Mouse (Mus musculus): ENCODE results near the gene Chd5. TPM values are rescaled to one million over a fixed set of nuclear protein-coding genes. Genes with fewer than 3 reads are reported as not detected.

The Chd5 gene
- total RNA-seq, 2 experiments from 2014 or later = 160 to 177 TPM

GRCm38 (mm10) chr4:152313211-152313632 is 25.2 kb upstream of the Chd5 start:
- intact Hi-C loops (cut with DNase I) = no loop called here
- DNase-seq (ENCODE audit: low spot score in 2 of 2) = no peak

GRCm38 (mm10) chr4:152313934-152314333 is 24.5 kb upstream of the Chd5 start:
- DNase-seq (ENCODE audit: low spot score in 2 of 2) = peak in 1 of 2 experiments; percentile 84

DNA sequence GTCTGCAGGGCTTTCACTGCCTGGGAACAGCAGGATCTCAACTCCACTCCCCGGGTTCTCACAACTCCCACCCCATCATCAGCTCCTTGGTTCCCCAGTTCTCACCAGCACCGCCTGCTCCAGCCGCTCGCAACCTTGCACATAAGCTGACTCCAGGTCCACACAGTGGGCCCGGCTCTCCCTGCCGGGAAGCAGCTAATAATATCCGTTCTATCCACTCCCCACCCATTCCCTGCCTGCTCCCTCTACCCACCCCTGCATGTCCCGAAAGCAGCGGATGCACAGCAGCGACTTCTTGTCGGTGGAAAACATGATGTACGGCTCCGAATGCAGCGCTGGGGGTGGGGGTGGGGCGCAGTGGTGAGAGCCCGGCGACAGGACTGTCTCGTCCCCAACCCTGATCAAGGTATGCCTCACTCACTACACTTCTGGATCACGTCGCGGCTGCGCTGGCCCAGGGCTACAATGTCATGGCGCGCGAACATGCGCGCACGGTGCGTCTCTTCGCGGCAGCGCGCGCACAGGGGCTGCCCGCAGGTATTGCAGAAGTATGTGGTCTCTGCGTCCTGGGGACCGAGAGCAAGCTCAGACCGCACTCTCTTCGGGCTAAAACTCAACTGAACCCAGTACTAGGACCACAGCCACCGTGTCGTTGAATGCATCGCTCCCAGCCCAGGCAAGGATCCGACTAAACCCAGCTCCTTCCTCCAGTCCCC is 22.8 kb upstream of the Chd5 start:
- intact Hi-C loops (cut with DNase I) = no loop called here
- DNase-seq (ENCODE audit: low spot score in 2 of 2) = no peak

More at GRCm38 (mm10) chr4:152313934-152314333, 24.5 kb upstream of the Chd5 start:
- intact Hi-C loops (cut with DNase I) = no loop called here

DNA sequence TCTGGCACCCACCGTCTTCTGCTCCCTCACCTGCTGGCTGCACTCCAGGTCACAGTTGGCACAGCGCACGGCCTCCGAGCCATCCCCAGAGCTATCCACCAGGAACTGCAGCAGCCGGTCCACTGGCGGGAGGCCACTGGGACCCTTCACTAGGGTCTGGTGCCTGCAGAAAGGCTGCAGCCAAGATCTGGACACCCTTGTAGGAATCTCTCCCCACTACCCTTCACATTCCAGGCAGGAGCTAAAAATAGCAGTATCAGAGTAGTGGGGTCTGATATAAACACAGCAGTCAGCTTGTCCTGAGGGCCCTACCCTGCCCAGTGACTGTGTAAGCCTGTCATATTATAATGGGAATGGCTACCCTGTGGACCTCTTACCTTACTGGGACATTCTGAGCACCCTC is 20.8 kb upstream of the Chd5 start:
- no peak for DNase-seq (ENCODE audit: low spot score in 2 of 2)
- intact Hi-C loops (cut with DNase I) = no loop called here

DNA sequence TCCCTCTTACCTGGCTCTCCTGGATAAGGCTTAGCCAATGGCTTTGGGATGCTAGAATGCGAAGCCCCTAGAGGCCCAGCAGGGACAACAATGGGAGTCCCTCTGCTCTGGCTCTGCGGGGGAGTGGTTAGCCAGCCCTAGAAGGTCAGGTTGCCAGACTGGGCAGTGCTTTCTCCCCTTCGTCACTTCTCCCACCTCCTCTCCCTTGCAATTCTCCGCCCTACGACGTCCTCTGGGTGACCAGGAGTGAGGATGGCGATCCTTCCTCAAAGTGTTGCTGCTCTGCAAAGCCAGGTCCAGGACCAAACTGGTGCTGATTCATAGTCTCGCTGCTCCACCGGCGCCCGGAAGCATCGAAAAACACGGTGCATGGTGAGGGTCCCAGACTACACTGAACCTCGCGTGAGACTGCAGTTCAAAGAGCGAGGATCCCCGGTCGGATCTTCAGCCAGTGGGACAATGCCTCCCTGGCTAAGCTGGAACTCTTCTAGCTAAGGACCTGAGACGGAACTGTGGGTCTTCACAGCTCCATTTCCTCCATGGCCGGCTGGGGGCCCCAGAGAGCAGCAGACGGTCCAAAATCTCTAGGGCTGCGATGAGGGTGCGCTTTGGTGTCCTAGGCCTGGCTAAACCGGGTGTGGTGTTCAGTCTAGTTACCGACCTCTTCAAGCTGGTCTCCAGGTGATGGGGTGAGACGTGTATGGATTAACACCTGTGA is 19.8 kb upstream of the Chd5 start, which contains the start of gene Rnf207:
Gene Rnf207 (minus strand): TSS at position 477 of the 718 bp plus-strand sequence.
- peak in 1 of 2 experiments; percentile 56 for DNase-seq (ENCODE audit: low spot score in 2 of 2)
- intact Hi-C loops (cut with DNase I) = no loop called here

- DNase-seq (ENCODE audit: low spot score in 2 of 2) = no peak
- intact Hi-C loops (cut with DNase I) = no loop called here
These were observed 17.0 kb upstream of the Chd5 start for GRCm38 (mm10) chr4:152321464-152321863.

DNA sequence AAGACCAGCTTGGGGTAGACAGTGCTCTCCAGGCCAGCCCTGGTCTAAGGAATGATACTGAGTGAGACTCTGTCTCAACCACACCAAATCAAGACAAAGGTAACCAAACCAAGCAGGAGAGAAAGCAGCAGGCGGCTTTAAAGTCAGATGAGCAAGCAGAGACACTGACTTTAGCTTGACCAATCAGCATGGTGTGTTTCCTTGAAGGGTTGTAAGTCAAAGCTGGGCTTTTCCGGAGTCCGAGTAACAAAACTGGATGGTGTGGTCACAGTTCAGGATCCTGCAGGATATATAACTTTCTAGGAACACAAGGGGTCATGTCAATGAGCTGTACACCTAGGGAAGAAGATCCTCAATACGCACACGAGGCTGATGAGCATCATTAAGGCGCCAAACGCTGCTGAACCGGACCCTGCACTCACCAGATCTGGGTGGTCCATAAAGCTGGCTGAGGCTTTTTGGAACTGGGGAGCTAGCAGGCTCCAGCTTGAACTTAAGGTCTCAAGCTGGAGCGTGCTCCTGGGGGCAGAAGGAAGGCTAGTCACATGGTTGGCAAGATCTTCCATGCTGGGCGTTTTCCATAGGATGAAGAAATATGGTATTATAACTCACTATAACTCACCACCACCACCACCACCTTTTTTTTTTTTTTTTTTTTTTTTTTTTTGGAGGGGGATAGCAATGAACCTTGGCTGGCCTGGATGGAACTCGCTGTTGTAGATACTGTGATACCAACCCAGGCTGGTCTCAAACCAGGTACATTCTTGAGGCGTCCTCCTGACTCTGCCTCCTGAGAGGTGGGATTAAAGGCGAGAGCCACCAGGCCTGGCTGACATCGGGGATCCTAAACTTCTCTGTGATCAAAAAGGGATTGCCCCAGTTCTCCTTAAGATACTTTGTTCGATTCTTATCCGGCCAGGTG is 13.5 kb upstream of the Chd5 start:
- DNase-seq (ENCODE audit: low spot score in 2 of 2) = no peak
- intact Hi-C loops (cut with DNase I) = no loop called here

GRCm38 (mm10) chr4:152325574-152326411 is 12.7 kb upstream of the Chd5 start, which contains the start of gene Rpl22:
Gene Rpl22, plus strand, starts transcription at chr4:152325742.
- intact Hi-C loops (cut with DNase I) = no loop called here
- peak; percentile 95 to 98 for DNase-seq (ENCODE audit: low spot score in 2 of 2)

GRCm38 (mm10) chr4:152326543-152326942 is 11.9 kb upstream of the Chd5 start:
- intact Hi-C loops (cut with DNase I) = no loop called here
- no peak for DNase-seq (ENCODE audit: low spot score in 2 of 2)

GRCm38 (mm10) chr4:152328691-152329090 is 9.8 kb upstream of the Chd5 start:
- intact Hi-C loops (cut with DNase I) = no loop called here
- no peak for DNase-seq (ENCODE audit: low spot score in 2 of 2)

GRCm38 (mm10) chr4:152332952-152333351 is 5.5 kb upstream of the Chd5 start:
- intact Hi-C loops (cut with DNase I) = loop anchor here (10.0 kb wide), 1 partner anchor 162 kb away; no protein-coding TSS in a partner anchor
- DNase-seq (ENCODE audit: low spot score in 2 of 2) = peak; percentile 77 to 82

DNA sequence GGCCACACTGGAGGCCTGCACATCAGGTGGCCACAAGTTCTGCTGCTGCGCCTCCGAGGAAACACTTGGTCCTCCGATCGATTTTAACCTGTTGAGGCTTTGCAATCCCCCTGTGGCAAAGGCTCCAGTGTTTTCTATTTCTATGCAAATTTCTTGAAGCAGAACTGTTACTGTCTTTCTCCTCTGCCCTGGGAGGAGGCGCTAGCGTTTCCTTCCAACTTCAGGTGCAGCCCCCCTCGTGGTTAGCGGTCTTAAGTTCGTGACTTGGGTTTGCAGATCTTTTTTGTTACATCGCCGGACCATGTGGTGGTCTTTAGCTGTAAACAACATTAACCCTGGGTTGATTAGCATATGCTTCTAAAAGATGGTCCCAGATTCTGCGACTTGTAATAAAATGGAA is 4.9 kb upstream of the Chd5 start:
- intact Hi-C loops (cut with DNase I) = loop anchor here (10.0 kb wide), 1 partner anchor 161 kb away; no protein-coding TSS in a partner anchor
- DNase-seq (ENCODE audit: low spot score in 2 of 2) = no peak

DNA sequence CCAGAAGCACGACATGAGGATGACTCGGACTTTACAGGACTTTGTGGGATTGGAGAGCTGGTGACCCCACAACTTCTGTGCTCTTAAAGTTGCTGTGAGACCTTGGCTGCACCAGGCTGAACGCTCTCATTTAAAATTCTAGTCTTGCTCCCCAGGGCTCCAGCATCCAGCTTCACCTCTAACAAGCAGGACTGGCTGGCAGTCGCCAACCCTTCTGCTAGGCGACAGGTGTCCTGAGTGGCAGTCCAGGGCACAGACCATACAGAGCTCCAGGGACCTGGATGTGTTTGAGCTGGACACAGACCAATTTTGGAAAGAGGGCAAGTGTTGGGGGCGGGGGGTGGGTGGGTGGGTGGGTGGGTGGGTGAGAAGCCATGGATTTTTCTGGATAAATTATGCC is 679 bp upstream of the Chd5 start:
- no peak for DNase-seq (ENCODE audit: low spot score in 2 of 2)
- intact Hi-C loops (cut with DNase I) = loop anchor here (10.0 kb wide), 1 partner anchor 157 kb away; no protein-coding TSS in a partner anchor

GRCm38 (mm10) chr4:152339293-152339790 is 891 bp downstream of the Chd5 start:
- DNase-seq (ENCODE audit: low spot score in 2 of 2) = no peak
- intact Hi-C loops (cut with DNase I) = loop anchor here (10.0 kb wide), 1 partner anchor 155 kb away; no protein-coding TSS in a partner anchor

- intact Hi-C loops (cut with DNase I) = loop anchor here (2.0 kb wide), 1 partner anchor 94 kb away; no protein-coding TSS in a partner anchor
- no peak for DNase-seq (ENCODE audit: low spot score in 2 of 2)
These were observed 2.3 kb downstream of the Chd5 start for GRCm38 (mm10) chr4:152340584-152341284.

DNA sequence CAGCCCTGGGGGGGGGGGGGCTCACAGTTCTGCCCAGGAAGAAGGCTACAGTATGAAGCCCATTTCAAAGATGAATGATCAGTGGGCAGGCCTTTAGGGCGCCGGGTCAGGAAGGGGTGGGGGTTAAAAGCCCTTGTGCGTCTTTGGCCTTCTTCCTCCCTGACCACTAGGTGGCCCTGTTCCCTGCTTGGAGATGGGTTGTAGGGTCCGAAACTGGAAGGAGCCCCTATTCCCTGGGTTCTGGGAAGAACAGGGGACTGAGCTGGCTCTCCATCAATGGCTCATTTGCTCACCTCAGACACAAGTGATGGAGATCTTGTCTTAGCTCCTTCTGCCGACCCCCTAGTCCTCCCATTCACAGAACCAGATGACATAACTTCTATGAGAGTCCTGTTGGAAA is 4.8 kb downstream of the Chd5 start:
- intact Hi-C loops (cut with DNase I) = no loop called here
- DNase-seq (ENCODE audit: low spot score in 2 of 2) = no peak

GRCm38 (mm10) chr4:152344651-152345050 is 6.2 kb downstream of the Chd5 start:
- intact Hi-C loops (cut with DNase I) = no loop called here
- no peak for DNase-seq (ENCODE audit: low spot score in 2 of 2)
